Mouse (Mus musculus): ENCODE data around the gene Ddx58. TPM values are rescaled to one million over a fixed set of nuclear protein-coding genes. Genes with fewer than 3 reads are reported as not detected.
A peak's percentile ranks its signal among the peaks of the same experiment; 100 is the strongest.

Ddx58 gene
- polyA plus RNA-seq, 1 experiment from 2014 or later, result 18.0 TPM

DNA sequence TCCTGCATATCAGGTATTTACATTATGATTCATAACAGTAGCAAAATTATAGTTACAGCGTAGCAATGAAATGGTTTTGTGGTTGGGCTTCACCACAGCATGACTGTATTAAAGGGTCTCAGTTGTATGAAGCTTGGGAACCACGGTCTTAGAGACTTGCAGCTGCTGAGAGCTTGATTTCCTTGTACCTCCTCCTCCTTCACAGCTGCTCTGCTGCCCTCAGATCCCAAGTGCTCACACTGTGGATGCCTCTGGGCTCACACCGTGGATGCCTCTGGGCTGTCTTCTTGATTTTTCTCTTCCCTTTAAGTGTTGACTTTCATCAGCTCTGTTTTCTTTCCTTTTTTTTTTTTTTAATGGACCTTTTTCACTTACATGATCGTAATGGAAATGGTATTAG is 68.2 kb downstream of the Ddx58 start:
- H3K9ac ChIP-seq (ENCODE audit: low read depth, low read length), result no peak overlapping the region
- H3K4me2 ChIP-seq (replicated peaks; ENCODE audit: low read depth), result no peak overlapping the region
- no peaks in the 10 kb centered on the region for H3K9me3 ChIP-seq (ENCODE audit: control insufficient read depth)
- 87% methylated on average over 4 of the region's 4 CpGs for WGBS
- H3K27me3 ChIP-seq (replicated peaks; ENCODE audit: control insufficient read depth, insufficient read depth, low read length), result no peaks in the 10 kb centered on the region
- no peak overlapping the region for H3K4me3 ChIP-seq (ENCODE audit: low read depth, low read length)
- TF ChIP-seq CTCF (IDR thresholded peaks at IDR 0.05; ENCODE audit: low read depth), result no peak
- H3K27ac ChIP-seq (ENCODE audit: low read depth, low read length), result no peak overlapping the region
- H3K36me3 ChIP-seq (ENCODE audit: control insufficient read depth, insufficient read depth), result peaks cover 45% of the 10 kb centered on the region
- H3K4me1 ChIP-seq (replicated peaks; ENCODE audit: control insufficient read depth, insufficient read depth, low read length), result no peaks in the 10 kb centered on the region
- no peak for ATAC-seq

DNA sequence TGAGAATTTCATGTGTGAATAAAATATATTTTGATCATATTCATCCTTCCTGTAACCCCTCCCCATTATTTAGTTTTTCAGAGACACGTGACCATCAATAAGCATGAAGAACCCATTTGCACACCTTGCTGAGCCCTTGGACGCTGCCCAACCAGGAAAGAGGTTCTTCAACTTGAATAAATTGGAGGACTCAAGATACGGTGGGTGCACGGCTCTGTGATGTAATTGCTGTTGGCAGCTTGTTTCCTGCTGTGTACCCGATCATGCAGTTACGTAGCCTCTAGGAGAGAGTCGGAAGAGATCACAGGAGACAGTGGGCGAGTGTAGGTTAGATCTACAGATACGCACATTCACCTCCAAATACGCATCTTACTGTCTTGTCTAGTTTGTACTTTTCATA is 76.0 kb downstream of the Ddx58 start:
- WGBS, result 91% methylated on average over 10 of the region's 10 CpGs
- Histone ChIP-seq H3K4me2 (replicated peaks; ENCODE audit: low read depth) (no peak overlapping the region), H3K9ac (ENCODE audit: low read depth, low read length) (no peak overlapping the region), H3K9me3 (ENCODE audit: control insufficient read depth) (no peaks in the 10 kb centered on the region), H3K27ac (ENCODE audit: low read depth, low read length) (no peak overlapping the region), H3K4me3 (ENCODE audit: low read depth, low read length) (no peak overlapping the region), H3K36me3 (ENCODE audit: control insufficient read depth, insufficient read depth) (peaks cover 39% of the 10 kb centered on the region), H3K27me3 (replicated peaks; ENCODE audit: control insufficient read depth, insufficient read depth, low read length) (no peaks in the 10 kb centered on the region), H3K4me1 (replicated peaks; ENCODE audit: control insufficient read depth, insufficient read depth, low read length) (no peaks in the 10 kb centered on the region)
- no peak for ATAC-seq
- TF ChIP-seq CTCF (IDR thresholded peaks at IDR 0.05; ENCODE audit: low read depth), result no peak

DNA sequence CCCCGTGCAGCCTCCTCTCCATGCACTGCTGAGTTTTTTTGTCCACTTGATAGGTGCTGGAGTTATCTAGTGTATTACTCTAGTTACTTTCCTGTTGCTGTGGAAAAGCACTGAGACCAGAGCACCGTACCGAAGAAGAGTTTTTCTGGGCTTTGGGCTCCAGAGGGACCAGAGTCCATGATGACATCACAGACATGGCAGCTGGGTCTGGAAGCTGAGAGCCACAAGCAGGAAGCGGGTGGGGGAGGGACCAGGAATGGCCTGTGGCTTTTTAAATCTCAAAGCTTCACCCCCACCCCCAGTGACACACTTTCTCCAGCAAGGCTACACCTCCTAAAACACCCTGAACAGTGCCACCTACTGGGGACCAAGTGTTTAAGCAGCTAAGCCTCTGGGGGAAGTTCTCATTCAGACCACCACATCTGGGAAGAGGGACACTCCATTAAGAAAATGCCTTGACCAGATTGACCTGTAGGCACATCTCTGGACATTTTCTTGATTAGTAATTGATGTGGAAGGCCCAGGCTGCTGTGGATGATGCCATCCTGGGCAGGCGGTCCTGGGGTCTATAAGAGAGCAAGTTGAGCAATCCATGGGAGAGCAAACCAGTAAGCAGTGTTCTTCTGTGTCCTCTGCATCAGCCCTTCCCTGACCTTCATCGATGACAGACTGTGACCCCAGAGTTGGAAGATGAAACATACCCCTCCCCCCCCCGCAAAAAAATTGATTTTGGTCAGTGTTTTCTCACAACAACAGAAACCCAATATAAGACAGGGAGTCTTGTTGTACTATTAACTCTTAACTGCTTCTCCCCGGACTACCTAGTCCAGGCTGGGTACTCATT is 78.8 kb downstream of the Ddx58 start:
- Histone ChIP-seq H3K9me3 (ENCODE audit: control insufficient read depth) (no peaks in the 10 kb centered on the region), H3K4me2 (replicated peaks; ENCODE audit: low read depth) (no peak overlapping the region), H3K9ac (ENCODE audit: low read depth, low read length) (no peak overlapping the region), H3K27me3 (replicated peaks; ENCODE audit: control insufficient read depth, insufficient read depth, low read length) (no peaks in the 10 kb centered on the region), H3K4me3 (ENCODE audit: low read depth, low read length) (no peak overlapping the region), H3K27ac (ENCODE audit: low read depth, low read length) (no peak overlapping the region), H3K4me1 (replicated peaks; ENCODE audit: control insufficient read depth, insufficient read depth, low read length) (peaks cover 5% of the 10 kb centered on the region; the same call in 1 of the 2 replicates), H3K36me3 (ENCODE audit: control insufficient read depth, insufficient read depth) (peaks cover 16% of the 10 kb centered on the region)
- TF ChIP-seq CTCF (IDR thresholded peaks at IDR 0.05; ENCODE audit: low read depth), result peak; percentile 21; the same call in 1 of the 2 replicates
- WGBS, result 93% methylated on average over 8 of the region's 8 CpGs
- ATAC-seq, result no peak

DNA sequence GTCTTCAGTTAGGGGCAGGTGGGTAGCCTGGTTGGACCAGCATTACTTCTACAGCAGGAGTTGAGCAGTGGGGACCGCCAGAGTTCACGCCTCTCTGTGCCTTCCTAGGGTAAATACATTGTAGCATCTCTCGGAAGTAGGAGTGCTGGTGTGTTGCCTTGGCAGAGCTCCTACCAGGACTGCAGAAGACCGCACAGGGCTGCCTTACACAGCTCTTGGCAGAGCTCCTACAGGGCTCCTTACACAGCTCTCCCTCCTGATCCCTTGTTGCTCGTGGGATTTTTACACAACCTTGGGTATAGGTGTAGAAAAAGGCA is 81.4 kb downstream of the Ddx58 start:
- Histone ChIP-seq H3K36me3 (ENCODE audit: control insufficient read depth, insufficient read depth) (no peaks in the 10 kb centered on the region), H3K9me3 (ENCODE audit: control insufficient read depth) (no peaks in the 10 kb centered on the region), H3K4me3 (ENCODE audit: low read depth, low read length) (no peak overlapping the region), H3K9ac (ENCODE audit: low read depth, low read length) (no peak overlapping the region), H3K4me1 (replicated peaks; ENCODE audit: control insufficient read depth, insufficient read depth, low read length) (peaks cover 9% of the 10 kb centered on the region; the same call in 1 of the 2 replicates), H3K4me2 (replicated peaks; ENCODE audit: low read depth) (no peak overlapping the region), H3K27ac (ENCODE audit: low read depth, low read length) (no peak overlapping the region), H3K27me3 (replicated peaks; ENCODE audit: control insufficient read depth, insufficient read depth, low read length) (no peaks in the 10 kb centered on the region)
- no peak for TF ChIP-seq CTCF (IDR thresholded peaks at IDR 0.05; ENCODE audit: low read depth)
- no peak for ATAC-seq
- WGBS, result 72% methylated on average over 5 of the region's 5 CpGs

DNA sequence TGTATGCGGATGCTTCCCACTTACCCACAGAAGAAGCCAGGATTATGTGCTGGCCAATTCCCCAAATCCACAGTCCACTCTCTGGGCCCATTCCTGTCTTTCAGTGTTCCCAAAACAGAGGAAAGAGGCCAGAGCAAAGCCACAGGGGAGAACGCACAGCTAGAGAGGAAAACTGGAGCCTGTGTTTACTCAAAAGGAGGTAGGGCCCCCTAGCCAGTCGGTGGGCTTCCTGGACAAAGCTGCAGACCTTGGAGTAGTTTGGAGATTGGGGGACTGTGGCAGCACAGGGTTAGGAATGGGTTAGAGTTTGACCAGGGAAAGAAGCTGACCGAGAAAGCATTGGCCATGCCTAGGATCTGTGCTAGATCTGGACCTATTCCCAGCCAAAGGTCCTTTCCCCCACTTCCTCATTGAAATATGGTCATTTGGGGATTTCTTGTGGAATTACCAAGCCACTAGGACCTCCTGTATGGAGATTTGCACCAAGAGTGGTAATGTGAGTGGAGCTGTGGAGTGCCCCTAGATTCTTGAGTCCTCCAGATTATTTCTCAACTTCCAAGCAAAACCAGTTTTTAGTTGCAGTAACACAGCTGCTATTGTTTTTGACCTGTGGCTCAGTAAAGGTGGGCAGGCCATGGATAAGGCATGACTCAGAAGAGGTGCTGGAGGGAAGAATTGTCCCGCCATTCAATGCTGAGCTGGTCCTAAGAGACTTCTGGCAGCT is 82.0 kb downstream of the Ddx58 start:
- H3K4me3 ChIP-seq (ENCODE audit: low read depth, low read length), result no peak overlapping the region
- no peak for TF ChIP-seq CTCF (IDR thresholded peaks at IDR 0.05; ENCODE audit: low read depth)
- ATAC-seq, result no peak
- no peaks in the 10 kb centered on the region for H3K36me3 ChIP-seq (ENCODE audit: control insufficient read depth, insufficient read depth)
- no peaks in the 10 kb centered on the region for H3K27me3 ChIP-seq (replicated peaks; ENCODE audit: control insufficient read depth, insufficient read depth, low read length)
- H3K4me2 ChIP-seq (replicated peaks; ENCODE audit: low read depth), result no peak overlapping the region
- no peaks in the 10 kb centered on the region for H3K9me3 ChIP-seq (ENCODE audit: control insufficient read depth)
- peaks cover 9% of the 10 kb centered on the region; the same call in 1 of the 2 replicates for H3K4me1 ChIP-seq (replicated peaks; ENCODE audit: control insufficient read depth, insufficient read depth, low read length)
- WGBS, result 56% methylated on average over 5 of the region's 5 CpGs
- H3K9ac ChIP-seq (ENCODE audit: low read depth, low read length), result no peak overlapping the region
- H3K27ac ChIP-seq (ENCODE audit: low read depth, low read length), result no peak overlapping the region

Data from intestine, postnatal 0 days (tissue).